Mouse (Mus musculus): ENCODE data around the gene 2810004N23Rik.

2810004N23Rik gene

DNA sequence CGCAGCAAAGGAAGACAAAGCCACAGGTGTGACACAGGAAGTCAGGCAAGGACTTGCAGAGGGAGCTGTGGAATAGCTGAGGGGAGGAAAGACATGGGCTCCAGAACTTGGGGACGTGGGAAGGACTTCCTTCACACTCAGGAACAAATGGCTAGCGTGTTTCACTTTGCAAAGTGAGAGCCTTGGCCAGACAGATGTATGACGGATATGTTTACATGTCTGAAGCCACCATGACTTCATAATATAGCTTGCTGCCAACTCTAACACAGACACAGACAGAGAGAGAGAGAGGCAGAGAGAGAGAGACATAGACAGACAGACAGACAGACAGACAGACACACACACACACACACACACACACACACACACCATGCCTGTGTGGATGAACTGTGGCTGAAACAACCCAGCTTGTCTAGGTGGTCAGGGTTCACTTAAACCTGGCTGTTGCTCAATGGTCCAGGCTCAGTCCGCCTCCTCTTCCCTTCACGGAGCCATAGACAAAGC is 43.3 kb downstream of the 2810004N23Rik start:
- no peak for DNase-seq

GRCm38 (mm10) chr8:124817361-124817760 is 45.6 kb downstream of the 2810004N23Rik start:
- DNase-seq: peak; percentile 89

- peak; percentile 59 for DNase-seq
Observed at GRCm38 (mm10) chr8:124816866-124817265, 46.1 kb downstream of the 2810004N23Rik start.

DNA sequence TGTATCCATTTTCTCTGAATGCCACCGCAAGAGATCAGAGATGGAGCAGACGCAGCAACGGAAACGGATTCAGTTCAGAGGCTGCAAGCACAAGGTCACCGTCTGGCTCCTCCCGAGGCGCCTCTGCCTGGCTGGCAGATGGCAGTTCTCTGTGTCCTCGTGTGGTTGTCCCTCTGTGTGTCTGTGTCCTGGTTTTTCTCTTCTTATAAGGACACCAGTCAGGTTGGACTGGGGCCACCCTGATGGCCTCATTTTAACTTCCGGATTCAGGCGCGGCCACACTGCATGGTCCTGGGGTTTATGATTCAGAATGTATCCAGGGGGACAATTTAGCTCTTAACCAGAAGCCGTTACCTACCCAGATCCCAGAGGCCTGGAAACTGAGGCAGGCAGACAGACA is 47.0 kb downstream of the 2810004N23Rik start:
- DNase-seq: no peak

- DNase-seq: no peak
Observed at GRCm38 (mm10) chr8:124813326-124813725, 49.6 kb downstream of the 2810004N23Rik start.

DNA sequence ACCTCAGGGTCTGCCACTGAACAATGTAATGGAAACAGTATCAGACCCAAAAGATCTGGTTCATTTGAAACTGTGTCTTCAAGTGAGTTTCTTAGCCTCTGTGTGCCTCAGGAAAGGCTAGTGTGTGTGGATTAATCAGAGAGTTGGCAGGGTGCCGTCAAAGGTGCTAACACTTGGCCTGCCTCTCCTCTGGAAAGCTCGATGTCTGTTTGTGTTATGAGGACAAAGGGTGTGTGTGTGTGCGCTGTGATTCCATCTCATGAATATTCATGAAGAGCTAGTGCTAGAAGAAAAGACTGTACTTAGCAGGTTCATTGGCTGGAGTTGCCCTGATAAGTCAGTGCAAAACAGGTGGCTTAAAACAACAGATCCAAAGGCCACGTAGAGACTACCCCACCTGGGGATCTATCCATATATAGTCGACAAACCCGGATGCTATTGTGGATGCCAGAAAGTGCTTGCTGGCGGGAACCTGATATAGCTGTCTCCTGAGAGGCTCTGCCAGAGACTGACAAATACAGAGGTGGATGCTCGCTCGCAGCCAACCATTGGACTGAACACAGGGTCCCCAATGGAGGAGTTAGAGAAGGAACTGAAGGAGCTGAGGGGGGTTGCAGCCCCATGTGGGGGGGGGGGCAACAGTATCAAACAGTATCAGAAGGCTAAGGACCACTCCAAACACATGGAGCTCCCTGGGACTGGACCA is 52.1 kb downstream of the 2810004N23Rik start:
- peak; percentile 77 for DNase-seq

DNA sequence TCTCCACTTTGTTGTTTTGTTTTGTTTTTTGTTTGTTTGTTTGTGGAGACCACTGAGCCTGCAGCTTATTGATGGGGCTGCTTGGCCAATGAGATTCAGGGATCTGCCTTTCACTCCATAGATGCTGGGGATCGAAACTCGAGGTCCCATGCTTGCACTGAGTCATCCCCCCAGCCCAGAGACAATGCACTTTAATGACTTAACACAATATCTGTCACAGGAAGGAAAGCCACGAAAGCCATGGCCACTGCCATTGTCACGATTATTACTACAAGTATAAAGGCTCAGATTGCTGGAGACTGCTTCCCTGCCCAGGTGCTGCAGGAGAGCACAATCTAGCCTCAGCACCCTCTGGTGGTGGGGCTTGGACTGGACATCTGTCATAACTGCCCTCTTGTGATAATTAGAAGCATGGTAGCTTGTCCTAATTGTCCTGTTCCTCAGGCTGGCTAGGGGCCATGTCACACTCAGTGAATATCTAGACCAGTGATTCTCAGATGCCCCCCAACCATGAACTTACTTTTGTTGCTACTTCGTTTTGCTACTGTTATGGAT is 52.8 kb downstream of the 2810004N23Rik start:
- peak; percentile 65 for DNase-seq

GRCm38 (mm10) chr8:124809419-124809818 is 53.5 kb downstream of the 2810004N23Rik start:
- DNase-seq: no peak

GRCm38 (mm10) chr8:124805990-124806389 is 56.9 kb downstream of the 2810004N23Rik start:
- DNase-seq: no peak

DNA sequence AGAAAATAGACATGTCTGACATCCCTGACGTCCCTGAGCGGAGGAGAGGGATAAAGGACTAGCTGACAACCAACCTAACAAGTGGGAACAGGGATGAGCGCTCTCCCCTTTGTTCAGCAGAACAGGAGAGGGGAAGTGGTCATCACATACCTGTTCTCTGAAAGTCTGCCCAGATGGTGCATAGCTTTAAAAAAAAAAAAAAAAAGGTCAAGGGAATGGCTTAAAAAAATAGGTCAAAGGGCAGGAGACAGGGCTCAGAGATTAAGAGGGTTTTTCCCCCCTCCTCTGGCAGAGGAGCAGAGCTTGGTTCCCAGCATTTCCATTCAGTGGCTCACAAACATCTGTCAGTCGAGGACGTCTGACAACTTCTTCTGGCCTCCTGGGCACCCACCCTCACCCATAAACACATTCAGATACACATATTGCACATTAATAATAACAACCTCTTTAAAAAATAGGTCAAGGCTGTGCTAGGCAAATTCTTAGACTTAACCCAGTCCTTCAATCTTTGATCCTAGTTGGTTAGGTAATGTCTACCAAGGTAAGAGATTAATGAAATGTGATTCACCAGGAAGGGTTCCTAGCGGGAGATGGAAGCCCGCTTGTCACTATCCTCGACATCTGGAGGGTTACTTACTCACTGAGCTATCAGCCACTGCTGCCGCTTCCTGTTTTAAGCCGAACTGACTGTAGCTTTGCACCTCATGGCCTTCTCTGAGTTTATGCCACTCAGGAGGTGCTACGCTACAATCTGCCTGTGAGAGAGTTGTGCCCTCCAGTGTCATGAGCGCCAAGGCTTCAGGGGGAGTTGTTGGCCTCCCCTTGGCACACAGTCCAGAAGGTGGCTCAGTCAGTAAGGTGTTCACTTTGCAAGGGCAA is 58.9 kb downstream of the 2810004N23Rik start:
- peak; percentile 61 for DNase-seq

- no peak for DNase-seq
Observed at GRCm38 (mm10) chr8:124800542-124800941, 62.4 kb downstream of the 2810004N23Rik start.

DNA sequence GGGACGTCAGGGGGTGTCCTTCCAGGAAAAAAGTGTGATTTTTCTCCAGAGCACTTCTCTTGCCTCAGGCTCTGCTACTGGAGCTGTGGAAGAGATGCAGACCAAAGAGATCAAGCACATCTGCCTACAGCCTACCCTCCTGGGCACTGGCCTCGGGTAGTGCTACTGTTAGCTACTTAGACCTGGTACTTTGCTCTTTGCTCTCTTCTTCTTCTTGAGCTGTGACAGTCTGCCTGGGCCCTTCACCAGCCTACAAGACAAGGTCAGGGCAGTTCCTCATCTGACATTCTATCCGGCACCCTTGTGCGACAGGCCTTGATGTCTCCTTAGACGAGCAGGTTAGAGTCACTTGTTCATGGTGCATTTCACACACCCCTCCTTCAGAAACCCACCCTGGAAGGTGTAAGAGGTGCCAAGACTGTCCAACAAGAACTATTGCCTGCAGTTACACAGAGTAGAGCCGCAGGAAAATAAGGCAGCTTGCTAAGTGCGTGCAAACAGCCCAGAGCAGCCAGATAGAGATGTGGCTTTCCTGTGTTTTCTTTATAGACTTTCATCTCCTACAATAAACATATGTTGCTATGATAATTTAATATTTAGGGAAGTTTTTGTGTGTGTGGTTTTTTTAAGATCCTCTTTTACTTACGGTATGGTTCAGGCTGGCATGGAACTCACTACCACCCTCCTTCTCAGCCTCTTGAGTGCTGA is 67.0 kb downstream of the 2810004N23Rik start:
- DNase-seq: peak; percentile 70

DNA sequence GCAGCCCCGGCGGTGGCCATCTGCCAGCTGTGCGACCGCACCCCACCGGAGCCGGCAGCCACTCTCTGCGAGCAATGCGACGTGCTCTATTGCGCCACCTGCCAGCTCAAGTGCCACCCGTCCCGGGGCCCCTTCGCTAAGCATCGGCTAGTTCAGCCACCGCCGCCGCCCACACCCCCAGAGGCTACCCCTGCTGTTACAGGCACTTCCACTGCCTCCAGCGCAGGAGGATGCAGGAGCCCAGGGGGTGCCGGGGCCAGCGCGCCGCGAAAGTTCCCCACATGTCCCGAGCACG is 68.5 kb downstream of the 2810004N23Rik start:
- peak; percentile 23 for DNase-seq

- DNase-seq: no peak
Observed at GRCm38 (mm10) chr8:124793661-124794485, 69.0 kb downstream of the 2810004N23Rik start.

DNA sequence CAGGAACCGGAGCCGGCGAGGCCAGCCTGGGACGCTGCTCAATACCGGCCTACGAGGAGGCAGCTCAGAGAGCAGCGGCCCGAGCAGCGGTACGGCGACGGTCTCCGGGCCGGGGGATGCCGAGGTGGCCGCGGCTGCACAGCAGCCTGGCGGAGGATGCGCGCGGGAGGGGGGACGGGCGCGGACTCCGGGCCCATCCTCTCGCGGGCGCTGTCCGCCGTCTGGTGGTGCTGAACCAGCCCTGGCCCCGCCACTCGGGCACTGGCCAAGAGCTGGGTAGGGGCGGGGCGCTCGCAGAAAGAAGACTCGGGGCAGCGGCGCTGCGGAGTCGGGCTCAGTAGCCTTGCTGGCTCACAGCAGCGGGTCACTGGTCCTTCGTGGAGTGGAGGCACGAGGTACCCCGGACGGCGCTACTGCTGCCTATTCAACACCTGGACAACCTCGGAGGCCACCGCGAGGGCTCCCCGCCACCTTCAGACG is 69.7 kb downstream of the 2810004N23Rik start:
- DNase-seq: peak; percentile 87

DNA sequence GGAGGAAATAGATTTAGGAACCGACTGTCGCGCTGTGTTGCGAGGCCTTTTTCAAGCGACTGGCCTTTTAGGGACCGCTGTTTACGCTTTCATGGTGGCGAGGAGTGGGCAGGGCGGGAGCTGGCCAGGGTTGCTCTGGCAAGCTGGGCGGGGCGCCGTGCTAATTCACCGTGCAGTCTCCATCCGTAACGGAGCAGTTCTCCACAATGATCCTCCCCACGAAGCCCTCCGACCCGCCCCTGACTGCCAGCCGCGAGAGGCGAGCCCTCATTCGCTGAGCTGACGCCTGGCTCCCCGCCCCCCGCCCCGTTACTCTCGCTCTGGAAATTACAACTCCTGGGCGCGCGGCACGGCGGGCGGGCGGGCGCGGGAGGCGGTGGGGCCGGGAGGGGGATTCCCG is 70.2 kb downstream of the 2810004N23Rik start, which contains the start of gene Trim67:
TSS of gene Trim67 (plus strand) at position 385 of the 400 bp plus-strand sequence.
- DNase-seq: peak; percentile 20

DNA sequence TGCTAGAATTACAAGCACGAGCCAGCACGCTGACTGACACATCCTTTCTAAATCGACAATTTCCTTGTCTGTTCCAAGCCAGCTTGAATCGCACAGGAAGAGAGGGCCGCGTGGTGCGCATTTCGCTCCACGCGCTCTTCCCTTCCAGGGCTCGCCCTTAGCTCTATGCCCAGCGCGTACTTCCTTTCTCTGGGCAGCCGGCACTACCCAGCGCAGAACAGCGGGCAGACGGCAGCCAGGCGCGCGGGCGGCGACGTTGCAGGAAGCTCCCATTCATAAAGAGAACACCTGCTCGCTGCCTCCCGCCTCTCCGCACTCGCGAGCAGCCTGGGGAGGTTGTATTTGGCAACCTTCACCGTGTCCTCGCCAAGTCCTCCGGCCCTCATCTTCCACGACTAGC is 70.7 kb downstream of the 2810004N23Rik start:
- no peak for DNase-seq

- no peak for DNase-seq
Observed at GRCm38 (mm10) chr8:124791751-124792150, 71.2 kb downstream of the 2810004N23Rik start.

DNA sequence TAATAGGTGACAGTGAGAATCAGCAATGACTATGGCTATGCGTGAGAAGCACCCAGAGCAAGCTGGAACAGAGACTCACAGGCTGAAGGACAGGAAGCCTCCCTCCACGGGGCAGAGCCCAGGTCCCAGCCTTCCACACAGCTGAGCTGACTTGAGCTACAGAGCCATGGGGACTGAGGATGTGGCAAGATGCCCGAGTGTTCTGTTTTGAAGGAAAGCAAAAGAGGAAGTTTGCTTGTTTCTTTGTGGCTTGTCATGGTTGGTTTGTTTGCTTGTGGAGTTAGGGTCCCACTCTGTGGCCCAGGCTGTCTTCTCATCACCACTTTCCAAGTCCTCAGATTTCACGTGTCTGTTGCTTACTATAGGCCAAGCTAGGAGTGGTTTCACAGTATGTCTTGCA is 72.2 kb downstream of the 2810004N23Rik start:
- no peak for DNase-seq
